Mouse (Mus musculus): Measurements from ENCODE around the gene Acbd5.
"Not testable (repeated sequence)": the region's sequence is repeated elsewhere in the genome, so short reads cannot be mapped to it uniquely, and the experiment has no call there.

The Acbd5 gene

GRCm38 (mm10) chr2:23067552-23068369, at the start of gene Acbd5:
Gene Acbd5 (plus strand): TSS chr2:23068167.
- peak; percentile 99 for DNase-seq (ENCODE audit: low read depth, low spot score)

DNA sequence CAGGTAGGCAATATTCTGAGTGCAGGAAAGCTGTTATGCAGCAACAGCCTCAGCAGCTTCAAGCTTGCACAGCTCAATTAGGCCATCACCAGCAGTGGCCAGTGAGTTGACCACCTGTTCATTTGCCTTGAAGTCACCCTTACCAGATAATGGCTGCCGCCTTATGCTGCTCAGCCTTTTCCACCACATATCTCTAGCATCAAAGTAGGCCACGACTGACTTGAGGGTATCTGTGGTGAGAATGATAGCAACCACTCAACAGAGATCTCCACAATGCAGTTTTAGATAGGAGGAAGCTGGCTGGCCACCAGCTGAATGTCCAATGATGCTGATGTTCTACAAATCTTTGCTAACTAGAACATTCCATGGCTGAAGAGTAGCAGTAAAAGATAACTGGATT, 48.8 kb upstream of the Acbd5 start:
- no peak for DNase-seq (ENCODE audit: low read depth, low spot score)

DNA sequence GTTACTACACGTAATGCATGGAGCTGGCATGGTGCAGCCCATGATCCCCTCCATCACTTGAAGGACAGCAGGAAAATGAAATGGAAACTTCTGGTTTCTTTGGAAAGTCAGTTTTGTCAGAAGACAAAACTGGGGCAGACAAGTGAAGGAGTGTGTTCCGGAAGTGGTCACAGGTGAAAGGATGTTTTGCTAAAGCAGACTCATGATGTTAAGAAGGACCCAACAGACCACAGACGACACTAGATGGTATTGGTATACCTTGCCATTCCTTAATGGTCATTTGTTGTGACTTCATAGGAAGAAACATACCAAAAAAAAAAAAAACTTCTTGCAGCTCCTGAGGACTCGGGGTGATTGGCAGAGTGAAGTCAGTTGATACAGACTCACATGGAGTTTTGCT, 46.6 kb upstream of the Acbd5 start:
- DNase-seq (ENCODE audit: low read depth, low spot score): no peak

- no peak for DNase-seq (ENCODE audit: low read depth, low spot score)
These were observed 46.2 kb upstream of the Acbd5 start for GRCm38 (mm10) chr2:23021721-23022120.

DNA sequence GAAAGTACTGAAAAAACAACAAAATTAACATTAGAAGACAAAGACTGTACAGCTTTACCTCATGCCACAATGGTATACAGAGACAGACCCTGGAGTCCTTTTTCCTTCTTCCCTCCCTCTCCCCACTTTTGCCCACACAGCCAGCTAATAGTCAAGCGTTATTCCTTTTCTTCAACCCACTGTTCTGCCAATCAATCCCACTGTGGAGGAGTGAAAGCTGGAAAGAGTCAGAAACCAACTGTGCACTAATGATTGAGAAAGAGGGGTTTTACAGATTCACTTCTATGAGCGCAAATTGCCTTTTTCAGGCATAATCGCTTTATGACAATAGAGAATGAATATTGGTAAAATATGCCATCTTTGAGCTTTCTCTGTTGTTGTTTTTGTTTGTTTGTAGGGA, 44.9 kb upstream of the Acbd5 start:
- no peak for DNase-seq (ENCODE audit: low read depth, low spot score)

DNA sequence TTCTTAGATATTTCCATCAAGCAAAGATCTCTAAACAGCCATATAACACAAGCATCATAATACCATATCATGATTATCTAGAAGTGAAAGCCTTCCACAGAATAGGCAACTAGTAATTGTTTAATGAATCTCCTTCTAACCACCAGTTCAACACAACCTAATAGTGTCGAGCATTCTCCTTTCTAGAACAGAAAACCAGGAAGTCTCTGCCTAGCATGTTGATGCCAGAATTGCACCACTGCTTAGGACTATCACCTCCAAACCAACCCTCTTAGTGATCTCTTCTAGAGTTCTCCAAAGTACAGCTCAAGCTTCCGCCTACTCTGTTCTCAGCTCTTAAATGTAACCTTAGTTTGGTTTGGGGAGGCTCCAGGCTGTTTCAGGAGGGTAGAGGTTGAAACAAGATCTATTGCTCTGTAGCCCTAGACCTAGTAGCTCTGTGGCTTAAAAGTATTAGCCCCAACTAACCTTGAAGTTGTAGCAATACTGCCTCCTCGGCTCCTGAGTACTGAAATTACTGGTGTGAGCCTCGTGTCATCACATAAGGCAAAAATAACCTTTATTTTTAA, 44.2 kb upstream of the Acbd5 start:
- DNase-seq (ENCODE audit: low read depth, low spot score): no peak

DNA sequence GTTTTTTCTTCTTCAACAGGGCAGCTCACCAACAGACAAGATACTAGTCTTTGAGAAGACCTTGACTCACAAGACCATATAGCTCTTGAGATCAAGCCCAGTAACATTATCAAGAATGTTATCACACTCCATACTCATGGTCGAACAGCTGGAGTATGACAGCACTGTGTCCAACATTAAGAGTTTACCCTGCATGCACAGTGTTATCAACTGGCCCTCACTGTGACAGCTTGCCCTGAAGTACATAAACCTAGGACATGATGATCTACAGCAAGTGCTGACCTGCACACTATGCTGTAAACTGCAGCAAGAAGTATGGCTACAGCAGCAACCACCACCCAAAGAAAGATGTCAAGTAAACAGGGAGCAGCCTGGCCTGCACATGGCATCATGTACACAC, 41.6 kb upstream of the Acbd5 start:
- no peak for DNase-seq (ENCODE audit: low read depth, low spot score)

GRCm38 (mm10) chr2:23028826-23029225, 39.1 kb upstream of the Acbd5 start:
- DNase-seq (ENCODE audit: low read depth, low spot score): no peak

DNA sequence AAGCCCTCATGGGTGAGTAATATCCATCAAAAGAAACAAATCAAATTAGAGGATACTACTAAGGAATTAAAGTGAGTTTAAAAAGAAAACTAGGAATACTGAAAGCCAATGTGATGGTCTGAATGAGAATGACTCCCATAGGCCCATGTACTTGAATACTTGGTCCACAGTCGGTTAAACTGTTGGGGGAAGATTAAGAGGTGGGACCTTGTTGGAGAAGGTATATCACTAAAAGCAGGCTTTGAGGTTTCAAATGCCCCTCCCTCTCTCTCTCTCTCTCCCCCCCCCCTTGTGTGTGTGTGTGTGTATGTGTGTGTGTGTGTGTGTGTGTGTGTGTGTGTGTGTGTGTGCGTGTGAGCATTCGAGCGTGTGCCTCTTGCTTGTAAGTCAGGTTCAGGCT, 37.3 kb upstream of the Acbd5 start:
- no peak for DNase-seq (ENCODE audit: low read depth, low spot score)

- DNase-seq (ENCODE audit: low read depth, low spot score): peak; percentile 66
These were observed 33.1 kb upstream of the Acbd5 start for GRCm38 (mm10) chr2:23034692-23035435.

GRCm38 (mm10) chr2:23035467-23035866, 32.5 kb upstream of the Acbd5 start:
- DNase-seq (ENCODE audit: low read depth, low spot score): no peak

- no peak for DNase-seq (ENCODE audit: low read depth, low spot score)
These were observed 28.6 kb upstream of the Acbd5 start for GRCm38 (mm10) chr2:23039082-23040000.

GRCm38 (mm10) chr2:23040001-23040646, 27.8 kb upstream of the Acbd5 start, which contains the start of gene Abi1:
Gene Abi1 (minus strand): TSS chr2:23040241.
- DNase-seq (ENCODE audit: low read depth, low spot score): peak; percentile 98

DNA sequence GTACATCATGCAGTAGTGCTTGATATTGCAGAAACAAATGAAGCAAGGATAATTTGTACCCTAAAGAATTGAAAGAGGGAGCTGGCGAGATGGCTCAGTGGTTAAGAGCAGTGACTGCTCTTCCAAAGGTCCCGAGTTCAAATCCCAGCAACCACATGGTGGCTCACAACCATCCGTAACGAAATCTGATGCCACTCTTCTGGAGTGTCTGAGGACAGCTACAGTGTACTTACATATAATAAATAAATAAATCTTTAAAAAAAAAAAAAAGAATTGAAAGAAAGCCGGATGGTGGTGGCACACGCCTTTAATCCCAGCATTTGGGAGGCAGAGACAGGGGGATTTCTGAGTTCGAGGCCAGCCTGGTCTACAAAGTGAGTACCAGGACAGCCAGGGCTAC, 27.3 kb upstream of the Acbd5 start:
- not testable (repeated sequence) for DNase-seq (ENCODE audit: low read depth, low spot score)

GRCm38 (mm10) chr2:23041457-23041856, 26.5 kb upstream of the Acbd5 start:
- DNase-seq (ENCODE audit: low read depth, low spot score): no peak

DNA sequence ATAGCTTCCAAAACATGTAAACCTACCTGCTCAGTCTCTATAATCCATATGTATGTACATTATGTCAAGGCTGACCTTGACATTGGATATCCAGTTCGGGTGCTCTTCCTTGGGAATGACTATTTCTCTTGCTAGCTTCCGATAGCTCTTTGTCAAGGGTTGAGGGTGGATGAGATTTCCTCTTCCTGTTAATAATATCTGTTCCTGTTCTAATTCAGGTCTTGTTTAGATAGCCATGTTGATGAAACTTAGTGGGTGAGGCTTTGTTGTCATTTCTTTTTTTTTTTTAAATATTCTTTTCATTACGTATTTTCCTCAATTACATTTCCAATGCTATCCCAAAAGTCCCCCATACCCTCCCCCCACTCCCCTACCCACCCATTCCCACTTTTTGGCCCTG, 25.8 kb upstream of the Acbd5 start:
- no peak for DNase-seq (ENCODE audit: low read depth, low spot score)

- DNase-seq (ENCODE audit: low read depth, low spot score): no peak
These were observed 22.3 kb upstream of the Acbd5 start for GRCm38 (mm10) chr2:23045703-23046102.

- DNase-seq (ENCODE audit: low read depth, low spot score): no peak
These were observed 20.0 kb upstream of the Acbd5 start for GRCm38 (mm10) chr2:23048006-23048405.

- DNase-seq (ENCODE audit: low read depth, low spot score): no peak
These were observed 16.1 kb upstream of the Acbd5 start for GRCm38 (mm10) chr2:23051890-23052289.

- DNase-seq (ENCODE audit: low read depth, low spot score): no peak
These were observed 15.4 kb upstream of the Acbd5 start for GRCm38 (mm10) chr2:23052523-23052922.

DNA sequence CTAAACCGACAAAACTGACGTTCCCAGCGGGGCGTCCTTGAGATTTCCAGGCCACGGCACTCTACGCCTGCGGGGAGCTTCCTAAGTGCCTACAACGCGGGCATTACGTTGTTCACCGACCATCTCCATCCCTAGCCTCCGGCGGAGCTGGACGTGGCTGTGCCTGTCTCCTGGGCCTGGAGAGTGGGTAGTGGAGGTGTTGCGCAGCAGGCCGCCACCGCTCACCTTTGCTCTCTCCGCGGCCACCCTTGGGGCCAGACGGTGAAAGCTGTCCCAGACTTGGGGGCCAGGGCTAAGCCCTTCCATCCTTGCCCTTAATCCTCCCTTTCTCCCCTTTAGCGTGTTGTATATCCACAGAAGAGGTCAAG, 387 bp downstream of the Acbd5 start:
- no peak for DNase-seq (ENCODE audit: low read depth, low spot score)

Data from telencephalon, adult 2 months (tissue).